In genomic region chr11:94404178-94404577, GRCm38 (mm10) we compare ENCODE assay signal across 12 mouse cellular contexts. TPM values are rescaled to one million over a fixed set of nuclear protein-coding genes. Genes with fewer than 3 reads are reported as not detected.
DNase-seq lines count a peak whose midpoint lies in the region; ATAC-seq and TF ChIP-seq lines count a peak whose summit lies in the region.
"Had no signal": no experiment of that assay in that cellular context is flagged by ENCODE, and none has a peak within 500 bp of the region (broad histone marks: within the 10 kb centered on the region; RNA-seq: fewer than 3 reads in every experiment).

No protein-coding gene starts in this region.

- no peaks in the 10 kb centered on the region for H3K27me3 ChIP-seq in hindbrain, embryonic 13.5 days
- H3K27me3 ChIP-seq in hindbrain, embryonic 16.5 days (replicated peaks; ENCODE audit: control insufficient read depth, insufficient read depth, low read length): no peaks in the 10 kb centered on the region
- H3K27me3 ChIP-seq in intestine, postnatal 0 days (replicated peaks; ENCODE audit: control insufficient read depth, insufficient read depth, low read length): no peaks in the 10 kb centered on the region
- H3K27me3 ChIP-seq: hindbrain, embryonic 15.5 days; midbrain, embryonic 15.5 days; neural tube, embryonic 15.5 days had no signal

- H3K4me2 ChIP-seq in hindbrain, embryonic 13.5 days: no peak overlapping the region
- H3K4me2 ChIP-seq in hindbrain, embryonic 16.5 days (ENCODE audit: low read length): no peak overlapping the region
- H3K4me2 ChIP-seq in intestine, postnatal 0 days (replicated peaks; ENCODE audit: low read depth): no peak overlapping the region
- H3K4me2 ChIP-seq: heart, embryonic 13.5 days; hindbrain, embryonic 15.5 days; midbrain, embryonic 15.5 days; neural tube, embryonic 15.5 days had no signal

- H3K9me3 ChIP-seq in hindbrain, embryonic 13.5 days: no peaks in the 10 kb centered on the region
- H3K9me3 ChIP-seq in hindbrain, embryonic 16.5 days (ENCODE audit: control insufficient read depth, low read length): no peaks in the 10 kb centered on the region
- H3K9me3 ChIP-seq in intestine, postnatal 0 days (ENCODE audit: control insufficient read depth): no peaks in the 10 kb centered on the region
- H3K9me3 ChIP-seq: heart, embryonic 13.5 days; hindbrain, embryonic 15.5 days; midbrain, embryonic 15.5 days; neural tube, embryonic 15.5 days had no signal

- peaks cover 6% of the 10 kb centered on the region for H3K36me3 ChIP-seq in hindbrain, embryonic 13.5 days
- no peaks in the 10 kb centered on the region for H3K36me3 ChIP-seq in hindbrain, embryonic 16.5 days (ENCODE audit: control insufficient read depth, insufficient read depth, low read length)
- H3K36me3 ChIP-seq in intestine, postnatal 0 days (ENCODE audit: control insufficient read depth, insufficient read depth): no peaks in the 10 kb centered on the region
- H3K36me3 ChIP-seq: hindbrain, embryonic 15.5 days; midbrain, embryonic 15.5 days had no signal

- no peak overlapping the region for H3K4me3 ChIP-seq in hindbrain, embryonic 13.5 days
- H3K4me3 ChIP-seq in hindbrain, embryonic 16.5 days (ENCODE audit: low read length): no peak overlapping the region
- H3K4me3 ChIP-seq in intestine, postnatal 0 days (ENCODE audit: low read depth, low read length): no peak overlapping the region
- H3K4me3 ChIP-seq: heart, embryonic 13.5 days; hindbrain, embryonic 15.5 days; midbrain, embryonic 15.5 days; neural tube, embryonic 15.5 days had no signal

- 54% methylated on average over 5 of the region's 5 CpGs for WGBS in hindbrain, embryonic 13.5 days
- 60% methylated on average over 5 of the region's 5 CpGs for WGBS in hindbrain, embryonic 16.5 days
- WGBS in intestine, postnatal 0 days: 46% methylated on average over 5 of the region's 5 CpGs

- 0 out of 2 replicates have a peak overlapping the region, but pooled peaks have one; percentile 13 for H3K9ac ChIP-seq in hindbrain, embryonic 13.5 days
- no peak overlapping the region for H3K9ac ChIP-seq in hindbrain, embryonic 16.5 days (ENCODE audit: low read depth, low read length)
- H3K9ac ChIP-seq in intestine, postnatal 0 days (ENCODE audit: low read depth, low read length): no peak overlapping the region
- H3K9ac ChIP-seq: heart, embryonic 13.5 days; hindbrain, embryonic 15.5 days; midbrain, embryonic 15.5 days; neural tube, embryonic 15.5 days had no signal

- peak; percentile 15 for DNase-seq in NIH3T3 (ENCODE audit: low read depth)
- peak; percentile 73 to 90 for DNase-seq in kidney, postnatal 36 days
- DNase-seq in spleen, adult 12 weeks (ENCODE audit: low spot score): no peak
- no peak for DNase-seq in spleen, adult 18-20 months
- DNase-seq in gastrocnemius, postnatal 4 days (ENCODE audit: low spot score in 2 of 2): no peak

- TF ChIP-seq CTCF in intestine, postnatal 0 days (IDR thresholded peaks at IDR 0.05; ENCODE audit: low read depth): no peak

- no peak overlapping the region for H3K27ac ChIP-seq in hindbrain, embryonic 13.5 days
- no peak overlapping the region for H3K27ac ChIP-seq in hindbrain, embryonic 16.5 days (ENCODE audit: low read depth, low read length)
- H3K27ac ChIP-seq in intestine, postnatal 0 days (ENCODE audit: low read depth, low read length): no peak overlapping the region
- H3K27ac ChIP-seq: heart, embryonic 13.5 days; hindbrain, embryonic 15.5 days; midbrain, embryonic 15.5 days; neural tube, embryonic 15.5 days had no signal

- H3K4me1 ChIP-seq in hindbrain, embryonic 13.5 days (replicated peaks): peaks cover 48% of the 10 kb centered on the region
- H3K4me1 ChIP-seq in hindbrain, embryonic 16.5 days (ENCODE audit: control insufficient read depth, insufficient read depth, low read depth, low read length): peaks cover 15% of the 10 kb centered on the region
- peaks cover 9% of the 10 kb centered on the region; the same call in 1 of the 2 replicates for H3K4me1 ChIP-seq in intestine, postnatal 0 days (replicated peaks; ENCODE audit: control insufficient read depth, insufficient read depth, low read length)

- ATAC-seq in hindbrain, embryonic 13.5 days (ENCODE audit: low FRiP score): no peak
- ATAC-seq in hindbrain, embryonic 16.5 days: no peak
- ATAC-seq in intestine, postnatal 0 days: peak; percentile 53; the same call in 1 of the 2 replicates

RNA-seq across cellular contexts. Expression of gene Abcc3, which starts 11.4 kb away (rescaled TPM):
- polyA plus RNA-seq in hindbrain, embryonic 13.5 days (2015; fragmentation: Nextera tagmentation; extraction: Ambion mirVana): 0.50 and 0.77 TPM in 2 replicates
- polyA plus RNA-seq in hindbrain, embryonic 16.5 days (2015; fragmentation: Nextera tagmentation; extraction: Ambion mirVana): 0.91 and 1.3 TPM in 2 replicates
- 3.2 and 3.9 TPM in 2 replicates for polyA plus RNA-seq in intestine, postnatal 0 days (2015; fragmentation: Nextera tagmentation; extraction: Ambion mirVana)
- total RNA-seq in gastrocnemius, postnatal 4 days (2021): 1 to 10 TPM; 2.0 to 2.4 TPM

Comparison
In these comparisons a context has a peak if more than half of its experiments do, and no peak if none do; other contexts are left out.
1. DNase-seq: peak in NIH3T3 (single experiment) and kidney, postnatal 36 days (2 of 2); none in spleen, adult 12 weeks (single experiment), spleen, adult 18-20 months (0 of 2) and gastrocnemius, postnatal 4 days (0 of 2).